Mouse (Mus musculus): ENCODE measurements around the gene Snx15. TPM values are rescaled to one million over a fixed set of nuclear protein-coding genes. Genes with fewer than 3 reads are reported as not detected.
A peak's percentile ranks its signal among the peaks of the same experiment; 100 is the strongest.
"Not testable (repeated sequence)": the region's sequence is repeated elsewhere in the genome, so short reads cannot be mapped to it uniquely, and the experiment has no call there.

The Snx15 gene
- polyA plus RNA-seq, 1 experiment from 2014 or later = 26.0 TPM

GRCm38 (mm10) chr19:6139701-6140100, 11.6 kb upstream of the Snx15 start:
- Histone ChIP-seq H3K9ac (peak overlapping the region; percentile 80), H3K36me3 (replicated peaks) (peaks cover 30% of the 10 kb centered on the region), H3K9me3 (0 out of 2 replicates have a peak, but pooled peaks cover 3% of the 10 kb centered on the region), H3K4me3 (replicated peaks) (peak overlapping the region; percentile 73), H3K4me2 (peak overlapping the region; percentile 92), H3K27ac (0 out of 2 replicates have a peak overlapping the region, but pooled peaks have one; percentile 9), H3K4me1 (peaks cover 15% of the 10 kb centered on the region), H3K27me3 (no peaks in the 10 kb centered on the region)
- no peak for ATAC-seq (ENCODE audit: low FRiP score)
- WGBS = 94% methylated on average over 6 of the region's 6 CpGs

GRCm38 (mm10) chr19:6136397-6136796, 8.3 kb upstream of the Snx15 start:
- Histone ChIP-seq H3K4me3 (replicated peaks) (no peak overlapping the region), H3K9me3 (no peaks in the 10 kb centered on the region), H3K4me1 (peaks cover 11% of the 10 kb centered on the region), H3K36me3 (replicated peaks) (peaks cover 38% of the 10 kb centered on the region), H3K9ac (no peak overlapping the region), H3K27me3 (no peaks in the 10 kb centered on the region), H3K4me2 (no peak overlapping the region), H3K27ac (no peak overlapping the region)
- 90% methylated on average over 3 of the region's 3 CpGs for WGBS
- ATAC-seq (ENCODE audit: low FRiP score) = no peak

DNA sequence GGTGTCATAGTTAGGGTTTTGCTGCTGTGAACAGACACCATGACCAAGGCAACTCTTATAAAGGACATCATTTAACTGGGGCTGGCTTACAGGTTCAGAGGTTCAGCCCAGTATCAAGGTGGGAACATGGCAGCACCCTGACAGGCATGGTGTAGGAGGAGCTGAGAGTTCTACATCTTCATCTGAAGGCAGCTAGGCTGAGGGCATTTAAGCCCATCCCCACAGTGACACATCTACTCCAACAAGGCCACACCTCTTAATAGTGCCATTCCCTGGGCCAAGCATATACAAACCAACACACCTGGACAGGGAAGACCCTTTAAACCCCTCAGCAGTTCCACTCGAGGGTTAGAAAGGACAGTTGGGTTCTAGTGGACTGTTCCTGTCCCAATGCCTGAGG, 5.1 kb upstream of the Snx15 start:
- not testable (repeated sequence) for ATAC-seq (ENCODE audit: low FRiP score); H3K9ac ChIP-seq; H3K4me3 ChIP-seq (replicated peaks); H3K4me2 ChIP-seq; H3K27me3 ChIP-seq; H3K27ac ChIP-seq; H3K4me1 ChIP-seq; H3K9me3 ChIP-seq
- WGBS = 52% methylated on average over 1 of the region's 1 CpGs
- peaks cover 38% of the 10 kb centered on the region for H3K36me3 ChIP-seq (replicated peaks)

GRCm38 (mm10) chr19:6132171-6132827, 4.2 kb upstream of the Snx15 start:
- peaks cover 31% of the 10 kb centered on the region for H3K36me3 ChIP-seq (replicated peaks)
- H3K9ac ChIP-seq = no peak overlapping the region
- no peak overlapping the region for H3K4me3 ChIP-seq (replicated peaks)
- WGBS = 92% methylated on average over 7 of the region's 7 CpGs
- no peaks in the 10 kb centered on the region for H3K9me3 ChIP-seq
- no peak overlapping the region for H3K4me2 ChIP-seq
- H3K4me1 ChIP-seq = 0 out of 2 replicates have a peak, but pooled peaks cover 7% of the 10 kb centered on the region
- H3K27me3 ChIP-seq = no peaks in the 10 kb centered on the region
- no peak for ATAC-seq (ENCODE audit: low FRiP score)
- no peak overlapping the region for H3K27ac ChIP-seq

DNA sequence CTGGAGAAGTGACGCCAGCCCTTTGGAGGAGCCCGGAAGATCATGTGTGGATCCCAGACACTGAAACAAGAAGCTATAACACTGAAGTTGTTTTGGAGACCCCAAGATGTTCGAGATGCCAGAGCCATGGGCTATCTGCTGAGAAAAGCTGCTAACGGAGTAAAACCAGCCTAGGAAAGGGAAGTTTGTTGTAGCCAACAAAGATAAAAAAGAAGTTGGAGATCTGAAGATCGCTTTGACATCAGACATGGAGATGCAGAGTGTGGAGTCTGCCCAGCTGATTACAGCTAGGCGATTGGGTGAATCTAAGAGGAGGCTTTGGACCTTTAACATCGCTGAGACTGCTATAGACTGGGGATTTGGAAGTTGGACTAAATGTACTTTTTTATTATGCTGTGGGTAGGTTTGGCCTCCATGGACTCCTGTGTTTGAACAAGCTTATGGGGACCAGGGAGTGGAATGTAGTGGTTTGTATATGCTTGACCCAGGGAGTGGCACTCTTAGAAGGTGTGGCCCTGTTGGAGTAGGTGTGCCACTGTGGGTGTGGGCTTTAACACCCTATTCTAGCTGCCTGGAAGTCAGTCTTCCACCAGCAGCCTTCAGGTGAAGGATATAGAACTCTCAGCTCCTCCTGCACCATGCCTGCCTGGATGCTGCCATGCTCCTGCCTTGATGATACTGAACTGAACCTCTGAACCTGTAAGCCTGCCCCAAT, 2.5 kb upstream of the Snx15 start:
- ATAC-seq (ENCODE audit: low FRiP score); H3K9ac ChIP-seq; H3K4me2 ChIP-seq; H3K4me1 ChIP-seq; H3K9me3 ChIP-seq; H3K27me3 ChIP-seq; H3K27ac ChIP-seq; H3K4me3 ChIP-seq (replicated peaks): not testable (repeated sequence)
- WGBS = 79% methylated on average over 7 of the region's 7 CpGs
- peaks cover 17% of the 10 kb centered on the region for H3K36me3 ChIP-seq (replicated peaks)

DNA sequence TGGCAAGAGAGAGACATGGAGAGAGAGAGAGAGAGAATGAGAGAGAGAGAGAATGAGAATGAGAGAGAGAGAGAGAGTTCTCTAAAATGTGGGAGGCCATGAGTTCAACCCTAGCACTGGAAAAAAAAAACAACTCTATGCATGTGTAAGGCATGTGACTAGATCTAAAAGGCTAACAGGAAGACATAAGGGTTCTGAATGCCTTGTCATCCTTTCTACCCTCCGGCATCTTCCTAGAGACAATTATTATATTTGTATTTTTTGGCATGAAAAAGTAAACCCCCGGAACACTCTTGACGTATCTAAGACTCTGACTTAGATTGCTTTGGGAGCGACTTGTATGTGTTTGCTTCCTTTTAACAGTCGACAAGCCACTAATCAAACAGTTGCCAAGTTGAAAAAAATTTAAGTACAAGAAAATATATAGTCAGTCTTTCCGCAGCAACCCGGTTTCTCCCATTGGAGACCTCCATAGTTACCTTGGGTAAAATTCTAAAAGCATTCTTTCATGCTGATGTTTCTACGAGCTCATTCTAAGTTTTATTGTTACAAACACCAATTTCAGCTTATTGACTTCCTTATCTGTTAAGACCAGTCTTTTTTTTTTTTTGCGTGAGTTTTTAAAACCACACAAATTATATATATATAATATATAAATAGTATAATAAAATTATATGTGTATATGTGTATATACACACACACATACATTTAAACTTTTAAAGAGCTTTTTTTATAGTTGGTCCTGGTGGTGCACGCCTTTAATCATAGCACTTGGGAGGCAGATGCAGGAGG, 1.1 kb downstream of the Snx15 start:
- Histone ChIP-seq H3K4me1 (0 out of 2 replicates have a peak, but pooled peaks cover 7% of the 10 kb centered on the region), H3K9me3 (no peaks in the 10 kb centered on the region), H3K4me3 (replicated peaks) (peak overlapping the region; percentile 52), H3K9ac (peak overlapping the region; percentile 63; the same call in 1 of the 2 replicates), H3K27ac (peak overlapping the region; percentile 83), H3K4me2 (peak overlapping the region; percentile 70), H3K36me3 (replicated peaks) (no peaks in the 10 kb centered on the region), H3K27me3 (no peaks in the 10 kb centered on the region)
- ATAC-seq (ENCODE audit: low FRiP score) = no peak
- WGBS = 74% methylated on average over 10 of the region's 10 CpGs

DNA sequence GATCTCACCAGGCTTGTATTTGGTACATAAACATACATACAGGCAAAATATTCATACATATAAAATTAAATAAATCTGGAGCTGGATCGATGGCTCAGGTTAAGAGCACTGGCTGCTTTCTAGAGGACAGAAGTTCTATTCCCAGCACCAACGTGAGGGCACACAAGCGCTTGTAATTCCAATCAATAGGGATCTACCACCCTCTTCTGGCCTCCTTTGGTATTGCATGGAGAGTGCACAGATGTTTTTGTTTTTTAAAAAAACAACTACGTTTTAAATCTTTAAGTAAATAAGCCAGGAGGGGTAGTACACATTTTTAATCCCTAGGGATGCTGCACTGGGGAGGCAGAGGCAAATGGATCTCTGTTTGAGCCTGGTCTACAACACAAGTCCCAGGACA, 1.8 kb downstream of the Snx15 start:
- no peak overlapping the region for H3K27ac ChIP-seq
- no peak overlapping the region for H3K4me2 ChIP-seq
- WGBS = 24% methylated on average over 4 of the region's 4 CpGs
- ATAC-seq (ENCODE audit: low FRiP score) = no peak
- H3K4me3 ChIP-seq (replicated peaks) = no peak overlapping the region
- H3K9me3 ChIP-seq = no peaks in the 10 kb centered on the region
- 0 out of 2 replicates have a peak, but pooled peaks cover 7% of the 10 kb centered on the region for H3K4me1 ChIP-seq
- H3K36me3 ChIP-seq (replicated peaks) = no peaks in the 10 kb centered on the region
- no peaks in the 10 kb centered on the region for H3K27me3 ChIP-seq
- H3K9ac ChIP-seq = no peak overlapping the region

DNA sequence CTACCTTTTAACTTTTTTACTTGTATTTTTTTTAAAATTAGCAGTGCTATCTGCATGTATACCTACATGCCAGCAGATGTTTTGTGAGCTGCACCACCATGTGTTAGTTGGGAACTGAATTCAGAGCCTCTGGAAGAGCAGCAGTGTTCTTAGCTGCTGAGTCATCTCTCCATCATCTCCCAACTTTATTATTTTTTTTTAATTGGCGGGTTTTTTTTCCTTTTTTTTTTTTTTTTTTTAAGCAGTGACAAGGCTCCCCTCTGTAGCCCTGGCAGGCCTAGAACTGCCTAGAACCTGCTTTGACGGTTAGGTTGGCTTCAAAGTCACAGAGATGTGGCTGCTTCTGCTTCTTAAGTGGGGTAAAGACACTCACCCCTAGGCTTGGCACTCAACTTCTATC, 3.2 kb downstream of the Snx15 start:
- Histone ChIP-seq H3K4me1 (0 out of 2 replicates have a peak, but pooled peaks cover 7% of the 10 kb centered on the region), H3K9ac (no peak overlapping the region), H3K4me2 (no peak overlapping the region), H3K27me3 (no peaks in the 10 kb centered on the region), H3K27ac (no peak overlapping the region), H3K9me3 (no peaks in the 10 kb centered on the region), H3K36me3 (replicated peaks) (no peaks in the 10 kb centered on the region), H3K4me3 (replicated peaks) (no peak overlapping the region)
- 83% methylated on average over 2 of the region's 2 CpGs for WGBS
- ATAC-seq (ENCODE audit: low FRiP score) = no peak

GRCm38 (mm10) chr19:6123330-6123729, 4.8 kb downstream of the Snx15 start:
- H3K27me3 ChIP-seq = no peaks in the 10 kb centered on the region
- peak overlapping the region; percentile 65 for H3K27ac ChIP-seq
- no peaks in the 10 kb centered on the region for H3K9me3 ChIP-seq
- no peak overlapping the region for H3K9ac ChIP-seq
- peaks cover 10% of the 10 kb centered on the region for H3K4me1 ChIP-seq
- H3K36me3 ChIP-seq (replicated peaks) = no peaks in the 10 kb centered on the region
- no peak overlapping the region for H3K4me2 ChIP-seq
- no peak for ATAC-seq (ENCODE audit: low FRiP score)
- H3K4me3 ChIP-seq (replicated peaks) = no peak overlapping the region
- WGBS = 72% methylated on average over 8 of the region's 8 CpGs

DNA sequence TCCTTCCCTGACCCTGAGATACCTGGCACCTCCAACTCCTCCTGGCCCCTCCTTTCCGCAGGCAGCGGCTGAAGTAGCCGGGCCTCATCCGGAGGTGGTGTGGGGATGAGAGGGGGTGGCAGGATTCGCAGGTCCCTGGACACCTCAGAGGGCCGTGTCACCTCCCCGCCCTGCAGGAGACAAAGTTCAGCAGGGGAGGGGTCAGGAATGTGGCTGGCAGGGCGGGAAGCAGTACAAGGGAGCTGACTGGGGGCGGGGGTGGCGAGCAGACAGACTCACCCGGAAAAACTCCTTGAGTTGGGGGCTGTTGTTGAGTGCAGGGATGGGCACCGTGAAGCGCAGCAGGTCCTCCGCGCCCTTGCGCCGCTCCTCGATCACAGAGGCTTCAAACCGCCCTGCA, 6.3 kb downstream of the Snx15 start:
- H3K4me2 ChIP-seq = no peak overlapping the region
- H3K4me1 ChIP-seq = peaks cover 16% of the 10 kb centered on the region
- no peak overlapping the region for H3K4me3 ChIP-seq (replicated peaks)
- 0 out of 2 replicates have a peak, but pooled peaks cover 1% of the 10 kb centered on the region for H3K36me3 ChIP-seq (replicated peaks)
- WGBS = 34% methylated on average over 18 of the region's 19 CpGs
- H3K27ac ChIP-seq = no peak overlapping the region
- H3K9me3 ChIP-seq = no peaks in the 10 kb centered on the region
- no peak for ATAC-seq (ENCODE audit: low FRiP score)
- H3K9ac ChIP-seq = 0 out of 2 replicates have a peak overlapping the region, but pooled peaks have one; percentile 12
- no peaks in the 10 kb centered on the region for H3K27me3 ChIP-seq

DNA sequence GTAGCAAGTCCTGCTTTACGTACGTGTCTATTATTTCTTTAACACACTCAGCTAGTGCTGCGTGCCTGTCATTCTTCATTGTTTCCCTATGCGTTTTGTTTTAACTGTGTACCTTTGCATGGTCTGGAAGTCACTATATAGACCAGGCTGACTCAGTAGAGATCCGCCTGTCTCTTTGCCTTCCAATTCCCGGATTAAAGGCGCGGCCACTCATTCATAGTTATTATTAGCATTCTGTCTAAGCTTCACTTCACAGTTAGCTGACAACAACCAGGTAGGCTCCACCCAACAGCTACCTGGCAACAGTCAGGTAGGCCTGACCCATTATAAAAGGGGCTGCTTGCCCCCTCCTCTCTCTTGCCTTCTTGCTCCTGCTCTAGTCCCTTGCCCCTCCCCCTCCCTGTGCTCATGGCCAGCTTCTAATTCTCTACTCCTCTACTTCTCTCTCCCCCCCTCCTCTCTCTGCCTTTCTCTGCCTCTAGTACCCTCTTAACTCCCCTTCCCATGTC, 9.4 kb downstream of the Snx15 start:
- Histone ChIP-seq H3K4me2 (peak overlapping the region; percentile 94), H3K4me1 (peaks cover 21% of the 10 kb centered on the region), H3K36me3 (replicated peaks) (peaks cover 28% of the 10 kb centered on the region), H3K27me3 (no peaks in the 10 kb centered on the region), H3K9ac (peak overlapping the region; percentile 92), H3K4me3 (replicated peaks) (peak overlapping the region; percentile 85), H3K9me3 (no peaks in the 10 kb centered on the region), H3K27ac (peak overlapping the region; percentile 98)
- under 1% methylated on average over 8 of the region's 8 CpGs for WGBS
- peak; percentile 49 for ATAC-seq (ENCODE audit: low FRiP score)
